Mouse (Mus musculus) spleen, adult 2 months (tissue): ENCODE measurements around the gene Qrich2.

Source experiments
- CTCF ChIP-seq: fragments of 200-500 bp; IDR thresholded peaks from 2 replicates; pipeline ENCODE4 v1.5.1; 2011; ENCODE audit warnings: mild to moderate bottlenecking, inconsistent platforms; ENCODE audit not compliant: insufficient read depth, insufficient read length, insufficient replicate concordance; ENCODE audit errors: extremely low read depth
- POLR2A ChIP-seq: fragments of 200-500 bp; IDR thresholded peaks from 2 replicates; pipeline ENCODE4 v1.6.1; 2011; ENCODE audit warnings: low read depth, low read length, inconsistent platforms

- TF ChIP-seq POLR2A (no peak), CTCF (no peak)
These were observed 47.7 kb downstream of the Qrich2 start for GRCm38 (mm10) chr11:116418194-116418840.
